Mouse (Mus musculus) megakaryocyte progenitor cell, adult 5-6 weeks (primary cell): ENCODE results near the gene Exoc3l4. TPM values are rescaled to one million over a fixed set of nuclear protein-coding genes. Genes with fewer than 3 reads are reported as not detected.
A peak's percentile ranks its signal among the peaks of the same experiment; 100 is the strongest.

Experiments used
- ATAC-seq: replicated peaks from 2 replicates; pipeline ENCODE4 v1.8.0; 2016; ENCODE audit warnings: mild to moderate bottlenecking, moderate TSS enrichment, inconsistent platforms; ENCODE audit not compliant: poor library complexity
- total RNA-seq, 2 experiments: library from RNA; stranded (forward) in 1 of 2; stranded (reverse) in 1 of 2; fragments of 157-497, 149-512 nt in 1 of 2; fragments of 200-1000 nt in 1 of 2; gene quantifications; 2 replicates each; pipeline versions ENCODE4 v1.2.3 to v1.2.4; 2015 to 2017

Gene Exoc3l4
- total RNA-seq, 2 experiments from 2014 or later, result 0.42 TPM; not detected in 1

DNA sequence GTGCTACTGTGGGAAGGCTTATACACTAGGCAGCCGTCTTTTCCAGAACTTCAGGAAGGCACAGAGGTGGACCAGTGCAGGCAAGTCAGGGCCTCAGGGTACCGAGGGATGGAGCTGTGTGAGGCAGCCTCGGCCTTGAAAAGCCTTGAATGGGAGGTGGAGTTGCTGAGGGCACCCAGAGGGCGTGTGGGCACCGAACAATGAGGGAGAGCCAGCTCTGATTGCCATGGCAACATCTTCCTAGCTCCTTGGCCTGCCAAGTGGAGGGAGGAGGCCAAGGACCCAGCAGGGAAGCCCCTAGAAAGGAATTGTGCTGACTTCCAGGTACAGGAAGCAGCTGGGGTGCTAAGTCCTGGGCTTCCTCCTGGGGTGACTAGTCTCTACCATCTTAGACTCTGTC is 7.2 kb upstream of the Exoc3l4 start:
- no peak for ATAC-seq

DNA sequence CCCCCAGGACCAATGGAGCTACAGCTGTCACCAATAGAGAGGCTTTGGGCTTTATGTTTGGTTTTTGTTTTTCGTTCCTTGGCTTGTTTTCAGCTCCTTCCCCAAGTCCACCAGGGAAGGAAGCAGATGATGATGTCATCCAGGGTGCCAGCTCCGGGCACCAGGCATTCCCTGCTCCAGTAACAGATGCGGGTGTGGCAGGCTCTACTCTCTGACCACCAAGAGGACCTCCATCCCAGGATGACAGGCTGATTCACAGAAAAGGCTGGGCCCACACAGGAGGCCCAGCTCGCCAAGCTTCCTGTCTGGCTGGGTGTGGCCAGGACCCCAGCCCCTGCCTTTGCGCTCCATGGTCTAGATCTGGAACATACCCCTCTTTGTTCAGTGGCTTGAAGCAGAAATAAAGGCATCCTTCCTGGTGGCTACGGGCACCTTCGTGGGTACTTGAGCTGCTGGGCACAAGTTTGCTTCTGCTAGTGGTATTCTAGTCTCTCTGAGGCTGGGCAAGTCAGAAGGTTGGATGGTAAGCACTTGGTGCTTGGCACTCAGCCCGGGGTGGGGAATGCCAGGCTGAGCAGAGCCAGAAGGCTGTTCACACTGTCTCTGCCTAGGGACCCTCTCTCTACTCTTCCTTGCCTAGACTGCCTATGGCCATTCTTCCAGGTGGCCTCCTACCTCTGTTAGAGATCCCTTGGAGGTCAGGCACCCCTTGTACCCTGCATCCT is 5.0 kb upstream of the Exoc3l4 start:
- no peak for ATAC-seq

DNA sequence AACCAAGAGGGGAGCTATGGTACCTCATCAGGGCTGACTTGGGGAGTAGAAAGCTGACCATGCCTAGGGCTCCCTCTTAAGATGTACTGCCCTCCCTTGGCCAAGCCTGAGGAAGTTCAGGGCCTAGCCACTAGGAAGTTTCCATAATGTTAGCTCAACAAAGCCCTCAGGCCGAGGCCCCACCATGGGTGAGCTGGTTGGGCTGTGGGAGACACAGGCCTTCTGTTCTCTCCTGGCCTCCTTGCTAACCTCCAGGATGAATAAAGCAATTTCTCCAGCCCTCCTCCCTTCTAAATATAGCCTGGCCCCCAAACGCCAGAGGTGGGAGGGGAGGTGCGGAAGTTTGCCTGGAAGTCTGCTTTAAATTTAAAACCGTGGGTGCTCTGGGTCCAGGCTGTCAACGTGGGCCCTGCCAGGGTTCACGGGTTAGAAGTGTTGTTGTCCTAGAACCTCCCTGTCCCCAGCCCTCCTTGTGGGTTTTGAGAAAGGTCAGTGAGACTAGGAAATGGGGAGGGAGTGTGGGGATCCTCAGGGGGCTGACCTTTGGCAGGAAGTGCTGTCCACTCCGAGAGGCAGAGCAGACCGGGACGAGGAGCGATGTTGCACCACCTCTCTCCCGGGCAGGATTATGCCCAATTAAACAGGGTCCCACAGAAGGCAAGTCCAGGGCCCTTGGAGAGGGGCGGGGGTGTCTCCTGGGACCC is 4.1 kb upstream of the Exoc3l4 start:
- no peak for ATAC-seq

DNA sequence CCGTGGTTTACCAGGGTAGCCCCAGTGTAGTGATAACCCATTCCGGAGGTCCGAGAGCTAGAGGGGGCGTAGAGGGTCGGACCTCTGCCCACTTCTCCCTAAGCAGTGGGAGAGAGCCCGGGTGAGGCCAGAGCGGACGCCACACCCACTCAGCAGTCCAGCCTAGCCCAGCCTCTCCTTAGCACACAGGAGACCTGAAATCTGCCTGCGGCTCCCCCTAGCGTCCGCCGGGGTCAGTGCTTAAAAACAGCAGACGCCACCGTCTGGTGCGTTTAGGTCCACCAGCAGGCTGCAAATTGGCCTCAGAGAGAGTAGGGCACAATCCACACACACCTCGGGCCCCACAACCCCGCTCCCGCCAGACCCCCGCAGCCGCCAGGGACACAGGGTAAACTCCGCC is 3.5 kb upstream of the Exoc3l4 start:
- peak; percentile 96 for ATAC-seq

DNA sequence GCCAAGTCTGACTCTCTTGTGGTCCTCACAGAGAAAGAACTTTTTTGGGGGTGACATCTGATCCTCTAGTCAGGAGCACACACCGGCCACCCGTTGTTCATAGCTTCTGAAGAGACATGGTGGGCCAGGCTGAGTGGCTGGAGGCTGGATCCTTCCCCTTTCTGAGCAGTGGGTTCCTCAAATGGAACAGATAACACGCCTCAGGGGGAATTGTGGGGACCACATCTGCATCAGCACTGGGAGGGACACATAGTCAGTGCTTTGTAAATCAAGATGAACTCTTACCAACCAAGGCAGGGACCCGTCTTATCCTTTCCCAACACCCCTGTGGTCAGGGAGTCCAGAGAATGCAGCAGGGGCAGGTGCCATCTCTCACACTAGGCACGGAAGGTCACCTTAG is 3.1 kb downstream of the Exoc3l4 start:
- no peak for ATAC-seq

DNA sequence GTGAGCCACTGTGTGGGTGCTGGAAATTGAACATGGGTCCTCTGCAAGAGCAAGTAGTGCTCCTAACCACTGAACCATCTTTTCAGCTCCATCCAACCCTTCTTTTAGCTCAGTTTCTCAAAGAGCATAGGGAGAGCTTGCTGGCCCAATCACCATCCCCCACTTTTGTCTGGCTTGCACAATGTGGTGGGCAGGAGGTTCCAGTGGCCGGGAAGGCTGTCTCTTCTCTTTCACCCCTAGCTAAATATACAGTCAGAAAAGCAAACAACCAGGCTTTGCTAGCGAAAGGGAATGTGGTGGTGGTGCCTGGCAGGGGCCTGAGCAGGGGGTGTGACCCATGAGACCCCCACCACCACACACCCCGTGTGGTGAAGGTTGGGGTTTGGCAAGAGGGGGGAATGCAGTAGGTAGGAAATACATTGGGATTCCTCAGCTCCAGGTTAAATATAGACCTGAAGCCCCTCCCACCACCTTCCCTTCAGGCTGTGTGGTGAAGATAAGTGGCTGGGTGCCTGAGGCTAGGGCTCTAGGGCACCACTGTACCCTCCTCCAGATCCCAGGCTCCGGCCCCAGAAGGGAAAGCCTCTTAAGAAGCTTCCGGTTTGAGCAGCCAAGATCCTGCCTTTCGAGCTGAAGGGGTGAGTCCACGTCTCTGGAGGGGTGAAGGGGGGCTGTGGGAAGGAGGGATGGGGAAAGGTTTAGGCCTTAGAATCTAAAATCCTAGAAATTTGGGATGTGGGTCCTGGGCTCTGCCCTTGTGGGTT is 4.3 kb downstream of the Exoc3l4 start:
- ATAC-seq, result no peak

GRCm38 (mm10) chr12:111422852-111423251 is 6.0 kb downstream of the Exoc3l4 start:
- ATAC-seq, result no peak

- ATAC-seq, result no peak
Observed at GRCm38 (mm10) chr12:111423570-111424129, 6.8 kb downstream of the Exoc3l4 start.

DNA sequence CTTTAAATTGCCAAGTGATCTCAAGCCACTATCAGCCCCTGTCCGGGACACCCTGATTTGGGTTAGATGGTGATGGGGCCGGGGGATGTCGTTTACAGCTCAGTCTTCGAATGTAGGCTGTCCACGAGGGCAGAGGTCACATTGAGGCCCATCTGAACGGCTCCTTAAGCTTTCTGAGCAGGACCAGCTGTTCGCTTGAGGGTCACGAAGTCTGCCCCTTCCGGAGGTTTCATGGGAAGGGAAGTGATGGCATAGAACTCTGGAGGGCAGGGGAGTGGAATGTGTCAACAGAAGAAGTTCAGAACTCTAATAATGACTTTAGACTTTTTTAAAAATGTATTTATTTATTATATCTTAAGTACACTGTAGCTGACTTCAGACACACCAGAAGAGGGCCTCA is 7.7 kb downstream of the Exoc3l4 start:
- no peak for ATAC-seq

DNA sequence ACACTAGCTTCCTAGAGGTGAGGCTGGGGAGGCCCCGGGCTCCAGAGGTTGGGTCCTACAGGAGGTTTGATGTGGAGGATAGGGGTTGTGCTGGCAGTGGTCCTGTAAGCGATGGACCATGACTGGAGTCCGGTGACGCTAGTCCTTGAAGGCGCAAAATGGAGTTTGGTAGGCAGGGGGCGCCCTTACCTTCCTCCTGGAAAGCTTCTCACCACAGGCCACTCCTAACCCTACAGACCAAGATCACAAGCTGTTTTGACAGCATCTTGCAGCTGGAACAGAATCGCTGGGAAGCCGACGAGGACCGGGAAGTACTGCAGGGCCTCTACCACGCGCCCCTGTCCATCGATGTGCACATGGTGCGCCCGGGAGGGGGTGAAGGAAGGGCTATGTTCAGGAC is 8.4 kb downstream of the Exoc3l4 start:
- peak; percentile 68 for ATAC-seq

DNA sequence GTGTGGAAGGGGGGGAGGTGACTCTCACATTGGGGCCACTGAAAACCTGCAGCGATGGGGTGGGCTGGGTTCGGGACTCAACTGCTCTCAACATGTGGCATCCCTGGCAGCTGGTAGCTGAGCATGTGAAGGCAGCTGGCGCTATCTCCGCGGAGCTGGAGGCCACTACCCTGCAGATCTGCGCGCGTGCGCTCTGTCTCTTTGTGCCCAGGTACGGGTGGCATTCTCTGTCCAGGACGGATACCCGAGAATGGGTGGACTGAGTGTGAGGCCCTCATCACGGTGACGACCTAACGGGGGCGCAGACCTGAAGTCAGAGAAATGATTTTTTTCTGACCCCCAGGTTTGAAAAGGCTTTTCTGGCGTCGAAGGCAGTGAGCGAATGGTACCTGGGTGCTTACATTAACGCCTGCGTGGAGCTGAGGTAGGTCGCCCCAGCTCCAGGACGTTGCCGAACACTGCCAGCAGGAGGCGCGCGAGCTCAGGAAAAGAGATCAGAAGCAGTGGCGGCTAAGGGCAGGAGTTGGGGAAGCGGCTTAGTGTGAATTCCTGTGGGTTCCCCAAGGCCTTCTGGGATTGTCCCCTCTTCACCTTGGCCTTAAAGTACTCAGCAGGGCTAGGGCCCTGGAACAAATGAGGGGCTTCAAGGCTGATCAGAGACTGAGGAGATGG is 9.1 kb downstream of the Exoc3l4 start:
- peak; percentile 62 for ATAC-seq

DNA sequence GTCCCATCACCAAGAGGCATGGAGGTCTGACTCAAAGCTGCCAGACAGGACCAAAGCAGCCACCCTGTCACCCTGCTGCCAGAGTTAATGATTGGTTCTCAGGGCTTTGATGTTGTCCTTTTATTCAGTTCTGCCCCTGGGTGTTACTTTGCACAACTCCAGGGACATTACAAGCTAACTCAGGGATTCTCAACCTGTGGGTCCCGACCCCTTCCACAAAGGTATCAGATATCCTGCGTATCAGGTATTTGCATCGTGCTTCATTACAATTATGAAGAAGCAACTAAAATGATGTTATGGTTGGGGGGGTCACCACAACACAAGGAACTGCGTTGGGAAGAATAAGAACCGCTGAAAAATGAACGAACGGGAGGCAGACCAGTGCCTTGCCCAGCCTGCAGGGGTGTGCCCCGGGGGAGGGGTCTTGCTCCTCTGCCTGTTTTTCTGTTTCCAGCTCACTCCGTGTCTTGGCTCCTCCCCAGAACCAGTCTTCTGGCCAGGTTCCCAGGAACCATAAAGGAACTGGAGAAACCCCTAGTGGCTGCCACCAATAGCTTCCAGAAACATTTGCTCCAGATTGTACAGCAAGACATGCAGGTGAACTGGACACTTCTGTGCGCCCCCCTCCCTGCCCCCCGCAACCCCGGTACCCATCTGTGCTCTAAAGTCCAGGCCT is 10.8 kb downstream of the Exoc3l4 start:
- ATAC-seq, result no peak

GRCm38 (mm10) chr12:111428364-111428763 is 11.5 kb downstream of the Exoc3l4 start:
- ATAC-seq, result no peak

DNA sequence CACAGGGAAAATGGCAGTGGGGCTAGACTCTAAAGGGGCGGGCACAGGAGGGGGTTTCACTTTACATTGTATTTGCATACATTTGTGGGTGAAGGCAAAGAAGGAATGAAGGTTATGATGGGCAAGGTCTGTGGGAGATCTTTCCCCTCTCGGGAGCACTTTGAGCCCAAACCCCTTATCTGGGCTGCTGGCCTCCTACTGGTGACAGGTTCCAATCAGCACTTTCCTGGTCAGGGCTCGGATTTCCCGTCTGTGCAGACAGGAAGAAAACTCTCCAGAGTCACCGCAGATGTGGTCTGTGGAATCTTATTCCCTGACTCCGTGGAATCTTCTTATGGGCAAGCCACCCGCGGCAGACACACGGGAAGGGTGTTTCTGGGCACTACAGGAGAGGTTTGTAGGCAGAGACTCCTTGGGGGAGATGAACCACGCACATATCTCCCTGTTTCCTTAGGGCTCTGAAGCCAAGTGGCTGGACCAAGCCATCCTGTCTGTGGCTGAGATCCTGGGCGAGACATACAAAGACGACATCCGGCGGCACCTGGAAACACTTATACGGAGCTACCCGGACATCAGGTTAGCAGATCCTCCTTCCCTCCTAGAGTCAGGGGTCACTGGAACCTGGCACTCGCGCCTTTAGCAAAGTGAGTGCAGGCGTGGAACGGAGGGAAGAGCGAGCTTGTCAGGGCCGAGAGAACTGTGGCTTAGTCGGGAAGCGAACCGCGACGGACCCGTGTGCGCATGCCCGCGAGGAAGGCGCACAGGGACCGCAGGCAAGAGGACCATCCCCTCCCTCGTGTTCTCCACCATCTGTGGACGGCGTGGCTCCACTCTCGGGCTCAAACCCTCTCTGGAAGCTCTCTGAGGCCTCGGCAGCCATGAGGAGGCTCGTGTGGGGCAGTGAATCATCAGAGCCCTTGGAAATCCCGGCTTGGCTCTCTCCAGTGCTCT is 12.4 kb downstream of the Exoc3l4 start:
- ATAC-seq, result peak; percentile 24; the same call in 1 of the 2 replicates

- ATAC-seq, result peak; percentile 19
Observed at GRCm38 (mm10) chr12:111430049-111430867, 13.4 kb downstream of the Exoc3l4 start.

DNA sequence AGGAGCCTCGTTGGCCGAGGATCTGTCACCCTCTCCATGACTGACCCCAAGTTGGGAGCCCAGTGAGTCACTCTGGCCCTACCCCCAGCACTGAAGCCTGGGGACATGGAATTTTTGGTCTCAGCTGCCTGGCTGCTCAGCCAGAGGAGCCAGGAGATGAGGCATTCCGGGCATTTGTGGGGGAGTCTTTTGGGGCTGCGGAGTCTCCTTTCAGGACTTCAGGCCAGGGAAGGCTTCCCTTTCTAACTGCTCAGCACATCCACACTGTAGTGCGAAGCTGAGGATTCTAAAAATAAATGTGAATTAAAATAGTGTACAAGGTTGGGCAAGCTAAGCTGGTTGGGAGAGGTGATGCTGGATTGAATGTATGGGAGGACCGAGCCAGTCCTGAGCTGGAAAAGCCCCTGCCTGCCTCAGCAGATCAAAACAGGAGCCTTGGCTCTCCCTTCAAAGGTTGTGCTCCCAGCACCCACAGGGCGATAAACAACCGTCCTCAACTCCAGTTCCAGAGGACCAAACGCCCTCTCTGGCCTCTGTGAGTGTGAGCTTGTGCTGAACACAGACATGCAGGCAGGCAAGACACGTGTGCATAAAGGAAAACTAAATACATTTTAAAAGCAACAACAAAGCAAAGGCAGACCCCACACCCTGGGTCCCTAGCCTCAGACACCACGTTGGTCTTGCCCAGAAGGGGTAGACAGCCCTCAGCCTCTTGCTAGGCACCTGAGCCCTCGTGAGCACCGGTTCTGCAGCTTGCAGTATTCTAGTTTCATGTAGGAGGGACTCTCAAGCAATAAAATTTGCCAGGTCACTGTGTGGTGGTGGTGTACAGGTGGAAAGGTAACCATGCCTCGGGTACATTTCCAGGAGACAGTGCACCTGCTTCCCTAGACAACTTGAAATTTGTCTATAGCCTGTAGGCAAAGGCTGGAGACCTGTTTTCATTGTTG is 14.3 kb downstream of the Exoc3l4 start:
- ATAC-seq, result no peak

DNA sequence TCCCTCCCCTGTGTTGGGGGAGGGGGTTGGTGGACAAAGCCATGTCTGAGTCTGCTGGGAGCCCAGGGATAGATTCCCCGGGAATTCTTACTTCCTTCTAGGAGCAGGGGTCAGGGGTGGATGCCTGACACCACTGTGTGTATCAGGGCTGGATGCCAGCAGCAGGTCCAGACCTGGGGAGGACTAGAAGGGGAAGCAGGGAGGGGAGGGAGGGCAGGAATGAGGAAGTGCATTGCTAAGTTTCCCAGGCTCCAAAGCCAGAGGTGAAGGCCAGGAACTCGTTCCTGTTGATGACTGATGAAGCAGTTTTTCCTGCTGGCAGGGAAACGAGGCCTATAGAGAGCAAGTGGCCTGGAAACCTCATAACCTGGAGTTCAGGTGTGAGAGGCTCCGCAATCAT is 15.3 kb downstream of the Exoc3l4 start:
- peak; percentile 15; the same call in 1 of the 2 replicates for ATAC-seq
